Mouse (Mus musculus) lung, postnatal 0 days (tissue): ENCODE measurements around the gene Arap1.

ENCODE experiments used
- CTCF ChIP-seq: IDR thresholded peaks from 2 replicates; pipeline ENCODE4 v1.5.1; 2016; ENCODE audit warnings: antibody characterized with exemption, mild to moderate bottlenecking
- EP300 ChIP-seq: IDR thresholded peaks from 2 replicates; pipeline ENCODE4 v1.6.1; 2016; ENCODE audit warnings: antibody characterized with exemption, mild to moderate bottlenecking, control low read depth

DNA sequence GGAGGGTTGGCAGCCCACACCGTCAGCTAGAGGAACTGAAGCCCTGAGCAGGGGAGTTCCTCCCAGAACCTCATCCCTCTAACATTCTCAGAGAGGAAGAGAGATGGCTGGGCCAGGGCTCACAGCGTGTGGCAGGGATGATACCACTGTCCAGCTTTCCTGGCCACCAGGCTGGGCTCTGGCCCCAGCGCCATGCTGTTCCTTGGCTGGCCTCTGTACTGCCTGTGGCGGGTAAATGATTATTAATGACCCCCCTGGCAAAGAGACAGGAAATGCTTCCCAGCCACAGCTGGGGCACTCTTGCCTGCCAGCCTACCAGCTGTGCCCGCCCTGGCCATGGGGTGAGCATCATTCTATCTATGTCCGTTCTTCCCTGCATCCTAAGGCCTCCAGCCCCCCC is 107.3 kb downstream of the Arap1 start:
- TF ChIP-seq CTCF (no peak), EP300 (no peak)
